Mouse (Mus musculus): ENCODE measurements around the gene Kcnip3.
A peak's percentile ranks its signal among the peaks of the same experiment; 100 is the strongest.

Gene Kcnip3

DNA sequence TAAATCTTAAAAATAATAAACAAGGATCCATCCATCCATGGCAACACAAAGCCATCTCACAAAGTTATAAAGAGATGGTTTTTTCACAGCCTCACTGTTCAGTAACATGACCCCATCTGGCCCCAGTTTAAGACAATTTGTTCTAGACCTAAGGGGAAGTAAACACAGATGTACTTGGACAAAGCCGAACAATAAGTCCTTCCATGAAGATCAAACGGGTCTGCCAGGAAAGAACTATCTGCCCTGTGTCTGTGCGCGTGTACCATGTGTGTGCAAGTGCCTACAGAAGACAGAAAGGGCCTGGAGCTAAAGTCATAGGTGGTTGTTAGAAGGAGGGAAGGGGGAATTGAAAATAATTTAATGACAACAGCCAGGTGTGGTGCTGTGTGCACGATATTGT is 51.7 kb downstream of the Kcnip3 start:
- DNase-seq (ENCODE audit: low spot score) = no peak

DNA sequence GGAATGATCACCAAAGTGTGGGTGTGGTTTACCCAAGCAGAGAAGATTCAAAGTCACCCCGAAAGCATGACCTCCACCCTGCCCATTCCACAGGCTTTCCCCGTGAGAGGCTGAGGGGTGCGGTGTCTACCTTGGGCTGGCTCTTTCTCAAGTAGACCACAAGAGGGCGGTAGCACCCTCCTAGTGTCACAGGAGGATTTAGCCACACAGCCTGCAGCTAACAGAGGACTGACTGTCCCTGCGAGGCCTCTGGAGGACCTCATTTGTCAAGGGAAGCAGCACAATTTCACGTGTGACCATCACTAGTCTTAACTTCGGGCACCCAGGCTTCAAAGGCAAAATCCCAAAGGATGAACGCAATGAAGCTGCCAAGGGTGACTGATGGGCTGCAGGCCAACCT is 59.6 kb downstream of the Kcnip3 start:
- peak; percentile 54 for DNase-seq (ENCODE audit: low spot score)

DNA sequence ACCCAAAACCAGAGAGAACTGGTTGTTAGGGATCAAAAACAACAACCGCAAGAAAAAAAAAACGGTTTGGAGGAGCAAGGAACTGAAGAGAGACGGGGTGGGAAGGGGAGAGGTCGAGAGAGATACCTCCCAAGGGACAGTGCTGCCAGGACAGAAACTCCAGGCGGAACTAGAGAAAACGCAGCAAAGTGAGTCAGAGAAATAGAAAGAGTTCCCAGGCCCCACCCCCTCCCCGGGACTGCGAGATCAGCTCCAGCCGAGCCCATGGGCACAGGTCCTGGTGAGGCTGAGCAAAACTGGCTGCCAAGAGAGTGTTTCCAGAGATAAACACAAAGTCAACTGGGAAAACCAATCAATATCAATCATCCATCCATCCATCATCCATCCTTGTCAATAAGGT is 60.5 kb downstream of the Kcnip3 start:
- DNase-seq (ENCODE audit: low spot score) = no peak

DNA sequence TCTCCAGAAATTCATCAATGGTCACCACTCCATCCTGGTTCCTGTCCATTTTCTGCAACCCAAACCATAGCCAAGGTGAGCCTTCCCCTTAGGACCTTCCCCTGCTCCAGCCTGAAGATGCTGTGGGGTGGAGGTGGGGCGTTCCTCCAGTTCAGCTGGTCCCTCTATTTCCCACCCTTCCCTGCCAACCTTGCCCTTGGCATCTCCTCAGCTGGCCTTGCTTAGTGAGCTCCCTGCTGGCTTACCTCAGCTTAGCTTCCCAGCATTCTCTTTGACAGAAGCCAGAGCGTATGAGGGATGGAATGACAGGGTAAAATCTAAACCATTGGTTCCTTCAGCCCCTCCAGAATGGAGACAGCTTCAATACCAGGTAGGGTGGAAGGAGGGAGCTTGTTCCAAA is 62.6 kb downstream of the Kcnip3 start:
- DNase-seq (ENCODE audit: low spot score) = no peak

DNA sequence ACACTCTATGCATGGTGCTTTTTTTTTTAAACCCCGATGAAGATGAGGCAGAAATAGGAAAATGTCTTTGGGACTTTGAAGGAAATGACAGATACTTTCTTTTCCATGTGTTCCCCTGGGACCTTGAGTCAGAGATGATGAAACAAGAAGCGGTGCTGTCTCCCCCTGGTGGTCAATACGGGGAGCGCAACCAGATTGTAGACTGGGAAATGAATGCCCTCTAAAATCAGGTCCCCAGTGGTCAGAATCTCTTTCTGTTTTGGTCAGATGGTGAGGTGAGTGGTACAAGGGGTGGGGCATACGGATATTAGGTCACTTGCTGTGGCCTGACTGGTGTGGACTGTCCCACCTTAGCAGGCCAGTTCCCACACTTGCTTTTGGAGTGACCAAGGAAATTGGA is 68.1 kb downstream of the Kcnip3 start:
- peak; percentile 80 for DNase-seq (ENCODE audit: low spot score)

DNA sequence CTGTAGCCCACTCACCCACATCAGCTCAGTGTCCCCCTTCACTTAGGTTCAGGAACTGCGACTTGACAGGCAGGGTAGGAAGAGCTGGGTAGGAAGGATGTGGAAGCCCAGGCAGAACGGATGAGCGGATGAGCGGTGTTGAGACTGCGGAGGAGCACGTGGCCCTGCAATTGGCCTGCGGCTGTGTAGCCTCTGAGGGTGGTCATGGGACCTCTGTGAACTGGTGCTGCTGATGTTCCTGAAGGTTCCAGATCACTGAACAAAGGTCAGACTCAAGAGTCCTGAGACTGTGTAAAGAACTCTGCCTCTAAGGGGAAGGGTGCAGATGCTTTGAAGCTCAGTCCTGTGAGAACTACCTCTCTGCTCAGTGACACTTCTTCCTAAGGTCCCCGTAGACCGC is 68.8 kb downstream of the Kcnip3 start:
- no peak for DNase-seq (ENCODE audit: low spot score)

DNA sequence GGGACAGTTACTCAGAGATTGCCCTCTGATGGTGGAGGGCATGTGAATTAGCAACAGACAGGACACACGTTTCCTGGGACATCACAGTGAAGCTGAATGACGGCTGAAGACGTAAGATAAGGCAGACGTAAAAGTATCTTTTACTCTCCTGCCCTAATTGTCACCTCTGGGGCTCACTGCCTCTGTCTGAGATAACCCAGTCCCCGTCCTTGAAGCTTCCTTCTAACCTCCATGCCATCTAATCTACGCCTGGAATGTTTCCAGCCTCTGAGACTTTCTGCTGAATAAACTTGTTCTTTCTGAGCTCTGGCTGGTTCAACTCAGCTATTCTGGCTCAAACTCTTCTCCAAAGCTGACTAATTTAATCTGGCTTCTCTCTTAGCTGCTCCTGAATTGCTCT is 70.1 kb downstream of the Kcnip3 start:
- DNase-seq (ENCODE audit: low spot score) = no peak

DNA sequence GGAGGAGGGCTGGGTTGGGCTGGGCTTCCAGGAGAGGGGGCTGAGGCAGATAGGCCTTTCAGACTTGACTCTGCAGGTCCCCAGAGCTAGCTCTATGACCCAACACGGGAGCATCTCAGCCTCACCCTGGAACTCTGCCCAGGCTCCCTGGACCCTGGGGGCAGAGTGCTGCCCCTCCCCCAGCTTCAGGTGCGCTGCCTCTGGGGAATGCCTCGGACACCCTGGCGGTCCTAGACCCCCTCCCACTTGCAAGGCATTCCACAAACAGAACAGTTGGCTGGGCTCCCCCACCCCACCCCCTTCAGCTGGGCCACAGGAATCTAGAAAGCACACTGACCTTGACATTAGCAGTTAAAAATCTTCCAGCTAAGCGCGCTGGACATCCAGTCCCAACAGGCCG is 72.2 kb downstream of the Kcnip3 start:
- DNase-seq (ENCODE audit: low spot score) = no peak

DNA sequence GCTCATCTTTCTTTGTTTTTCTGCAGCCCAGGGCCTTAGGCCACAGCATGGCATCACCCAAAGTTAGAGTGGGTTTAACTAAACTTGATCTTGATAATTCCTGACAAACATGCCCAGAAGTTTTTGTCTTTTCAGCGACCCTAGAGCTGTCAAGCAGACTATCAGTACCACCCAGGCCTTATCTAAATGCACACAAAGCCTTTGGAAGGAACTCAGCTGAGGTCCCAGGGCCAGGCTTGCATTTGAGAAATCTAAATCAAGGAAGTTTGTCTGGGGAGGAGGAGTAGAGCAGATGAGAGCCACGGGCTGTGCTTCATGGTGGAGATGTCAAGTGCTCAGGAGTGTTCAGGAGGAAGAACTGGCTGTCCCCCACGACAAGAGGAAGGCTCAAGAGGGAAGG is 75.0 kb downstream of the Kcnip3 start:
- DNase-seq (ENCODE audit: low spot score) = no peak

DNA sequence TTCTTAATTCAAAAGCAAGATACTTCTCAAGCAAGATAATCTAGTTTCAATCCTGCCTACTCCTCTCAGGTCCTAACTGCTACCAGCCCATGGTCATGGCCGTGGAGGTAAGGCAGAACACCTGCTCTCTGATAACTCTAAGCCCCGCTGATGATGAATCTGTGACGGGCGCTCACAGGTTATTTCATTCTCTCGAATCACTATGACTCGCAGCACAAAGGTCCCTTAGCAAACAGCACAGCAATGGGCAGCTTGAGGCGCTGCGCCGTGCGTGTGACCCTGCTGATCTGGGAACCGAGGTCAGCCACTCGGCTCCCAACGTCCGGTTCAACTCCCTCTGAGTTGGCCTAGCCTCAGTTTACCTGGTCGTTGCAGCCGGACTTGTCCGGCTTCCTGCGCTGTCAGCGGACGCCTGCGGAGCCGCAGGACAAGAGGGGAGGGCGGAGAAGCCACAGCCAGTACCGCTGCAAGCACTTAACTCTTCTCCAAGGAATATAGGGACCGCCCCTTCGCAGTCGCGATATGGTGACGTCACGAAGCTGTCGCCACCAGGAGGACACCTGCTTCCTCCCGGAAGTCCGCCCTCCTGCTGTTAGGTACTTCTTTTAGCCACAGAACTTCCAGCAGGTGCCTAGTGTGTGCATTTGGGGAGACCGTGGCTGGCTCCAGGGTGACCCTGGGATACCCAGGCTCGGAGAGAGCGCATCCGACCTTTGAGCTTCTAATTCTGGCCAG is 77.7 kb downstream of the Kcnip3 start, which contains the start of gene Fahd2a:
Gene Fahd2a (minus strand): TSS at position 511 of the 735 bp plus-strand sequence.
- no peak for DNase-seq (ENCODE audit: low spot score)

DNA sequence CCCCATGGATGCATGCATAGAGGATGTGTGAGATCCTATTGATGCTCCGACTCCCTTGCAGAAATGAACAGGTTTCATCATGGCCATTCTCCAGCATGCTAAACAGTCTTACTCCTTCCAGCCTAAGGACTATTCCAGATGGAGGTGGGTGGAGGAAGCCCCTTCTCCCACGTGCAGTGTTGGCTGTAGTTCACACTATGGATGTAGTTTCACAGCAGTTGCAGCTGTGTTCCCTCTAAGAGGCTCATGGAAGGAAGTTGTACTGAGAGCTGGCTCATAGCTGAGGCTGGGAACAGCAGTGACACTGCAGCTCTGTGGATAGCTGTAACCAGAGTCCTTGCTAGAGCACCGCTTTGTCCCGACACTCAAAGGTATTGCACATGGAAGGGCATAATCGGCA is 84.2 kb downstream of the Kcnip3 start:
- no peak for DNase-seq (ENCODE audit: low spot score)

DNA sequence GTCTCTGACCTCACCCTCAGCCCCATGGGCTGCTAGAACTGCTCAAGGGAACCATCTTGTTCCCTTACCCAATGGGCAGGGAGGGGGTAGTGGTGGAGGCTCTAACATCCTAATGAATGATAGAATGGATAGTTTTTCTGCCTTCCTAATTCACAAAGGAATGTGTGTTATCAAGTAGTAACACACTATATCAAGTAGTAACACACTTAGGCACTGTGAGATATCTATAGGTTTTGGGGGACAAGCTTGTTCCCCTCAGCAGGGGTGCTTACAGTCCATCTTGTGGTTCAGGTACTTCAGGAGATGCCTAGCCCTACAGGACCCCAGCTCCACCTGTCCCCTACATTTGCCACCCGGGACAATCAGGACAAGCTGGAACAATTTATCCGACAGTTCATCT is 86.3 kb downstream of the Kcnip3 start:
- DNase-seq (ENCODE audit: low spot score) = no peak

DNA sequence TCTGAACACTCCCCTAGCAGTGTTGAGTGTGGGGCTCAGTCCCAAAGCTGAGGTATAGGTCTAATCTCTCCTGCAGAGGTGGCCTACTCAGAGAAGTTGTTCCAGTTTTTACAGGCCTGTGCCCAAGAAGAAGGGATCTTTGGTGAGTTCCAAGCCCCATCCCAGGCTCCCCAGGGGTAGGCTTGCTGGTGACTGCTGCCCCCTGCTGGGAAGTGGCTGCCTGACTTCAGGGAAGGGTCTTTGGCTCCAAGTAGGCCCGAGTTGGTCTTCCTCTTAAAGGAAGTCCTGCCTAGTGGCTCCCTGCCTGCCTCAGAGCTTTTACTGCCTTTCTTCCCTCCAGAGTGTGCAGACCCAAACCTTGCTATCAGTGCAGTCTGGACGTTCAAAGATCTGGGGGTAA is 86.8 kb downstream of the Kcnip3 start:
- peak; percentile 7 for DNase-seq (ENCODE audit: low spot score)

DNA sequence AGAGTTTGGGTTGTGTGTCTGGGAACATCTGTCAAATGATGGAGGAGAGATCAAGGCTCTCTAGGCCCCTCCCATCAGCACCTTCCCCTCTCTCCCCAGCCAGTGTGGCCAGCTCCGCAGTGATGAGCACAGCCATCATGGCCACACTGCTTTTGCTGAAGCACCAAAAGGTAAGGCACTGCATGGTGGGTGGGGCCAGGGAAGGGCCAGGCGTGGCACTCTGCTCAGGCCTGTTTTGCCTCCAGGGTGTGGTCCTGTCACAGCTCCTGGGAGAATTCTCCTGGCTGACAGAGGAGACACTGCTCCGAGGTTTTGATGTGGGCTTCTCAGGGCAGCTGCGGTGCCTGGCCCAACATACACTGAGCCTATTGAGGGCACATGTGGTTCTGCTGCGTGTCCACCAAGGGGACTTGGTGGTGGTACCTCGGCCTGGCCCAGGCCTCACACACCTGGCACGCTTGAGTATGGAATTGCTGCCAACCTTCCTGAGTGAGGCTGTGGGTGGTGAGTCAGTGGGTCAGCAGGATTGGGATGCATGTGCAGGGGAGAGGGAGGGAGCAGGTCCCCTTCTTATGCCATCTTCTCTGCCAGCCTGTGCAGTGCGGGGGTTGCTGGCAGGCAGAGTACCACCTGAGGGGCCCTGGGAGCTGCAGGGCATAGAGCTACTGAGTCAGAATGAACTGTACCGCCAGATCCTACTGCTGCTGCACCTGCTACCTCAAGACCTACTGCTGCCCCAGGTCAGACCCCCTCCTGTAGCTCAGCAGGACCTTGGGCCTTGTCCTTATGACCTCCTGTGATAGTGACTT is 88.2 kb downstream of the Kcnip3 start:
- DNase-seq (ENCODE audit: low spot score) = no peak

DNA sequence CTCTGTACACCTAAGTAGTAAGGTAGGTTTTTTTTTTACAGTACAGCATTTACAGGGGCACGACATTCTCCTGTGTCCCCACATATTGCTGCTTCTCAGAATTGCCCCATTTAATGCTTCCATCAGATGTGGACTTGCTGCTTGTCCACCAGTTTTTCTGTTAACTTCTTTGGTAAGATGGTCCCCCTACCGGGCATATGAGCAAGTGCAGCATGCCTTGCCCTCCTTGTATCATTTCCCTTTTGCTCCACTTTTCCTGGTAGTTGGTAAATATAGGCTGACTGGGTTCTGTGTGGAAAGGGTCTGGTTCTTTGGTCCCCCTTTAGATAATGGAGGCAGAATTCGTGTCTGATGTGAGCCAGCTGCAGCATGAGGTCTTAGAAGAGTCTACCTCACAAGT is 91.7 kb downstream of the Kcnip3 start:
- DNase-seq (ENCODE audit: low spot score) = peak; percentile 64

DNA sequence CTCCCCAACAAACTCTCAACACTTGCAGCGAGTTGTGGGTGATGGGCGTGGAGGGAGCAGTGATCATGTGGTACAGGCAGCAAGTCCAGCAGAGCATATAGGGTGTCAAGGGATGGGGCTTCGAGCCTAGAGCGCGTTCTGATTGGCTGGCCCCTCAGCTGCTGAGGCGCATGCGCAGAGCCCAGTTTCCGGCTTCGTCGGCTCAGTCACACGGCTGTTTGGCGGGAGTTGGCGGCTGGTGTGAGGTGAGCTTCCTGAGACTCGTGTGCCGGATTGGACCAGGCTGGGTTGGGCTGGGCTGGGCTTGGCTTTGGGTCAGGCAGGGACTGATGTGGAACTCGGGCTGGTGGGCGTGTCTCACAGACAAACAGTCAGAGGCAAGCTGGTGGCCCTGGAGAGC is 96.9 kb downstream of the Kcnip3 start, which contains the start of gene Gpat2:
Gene Gpat2 (plus strand): TSS at position 223 of the 400 bp plus-strand sequence.
- DNase-seq (ENCODE audit: low spot score) = no peak

DNA sequence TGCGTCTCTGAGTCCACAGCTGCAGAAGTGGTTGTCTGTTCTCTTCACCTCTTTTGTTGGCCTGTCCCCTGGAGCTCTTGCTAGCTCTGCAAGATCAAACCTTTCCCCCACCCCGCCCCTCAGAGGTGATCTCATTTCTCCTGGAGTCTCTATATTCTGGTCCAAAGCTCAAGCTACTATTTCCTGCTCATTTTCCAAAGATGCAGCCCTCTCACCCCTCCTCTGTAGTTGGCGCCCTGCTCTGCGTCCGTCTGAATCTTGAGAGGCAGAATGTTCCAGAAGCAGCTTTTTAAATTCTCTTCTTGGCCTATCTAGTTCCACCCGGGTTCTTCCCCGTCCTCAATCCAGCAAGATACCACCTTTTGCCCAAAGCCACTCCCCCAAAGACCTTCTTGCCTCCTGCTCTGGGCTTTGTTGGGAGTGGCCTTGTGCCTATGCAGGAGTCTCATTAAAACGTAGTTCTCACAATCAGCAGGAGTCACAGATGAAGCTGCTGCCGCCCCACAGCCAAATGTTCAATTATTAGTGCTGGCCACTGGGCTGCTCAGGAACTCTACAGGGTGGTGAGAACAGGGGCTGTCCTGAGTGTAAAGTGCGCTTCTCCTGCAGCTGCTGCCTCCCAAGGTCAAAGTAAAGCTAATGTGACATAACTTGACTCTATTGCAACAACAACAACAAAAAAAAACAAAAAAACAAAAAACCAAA is 103.5 kb downstream of the Kcnip3 start:
- DNase-seq (ENCODE audit: low spot score) = no peak

DNA sequence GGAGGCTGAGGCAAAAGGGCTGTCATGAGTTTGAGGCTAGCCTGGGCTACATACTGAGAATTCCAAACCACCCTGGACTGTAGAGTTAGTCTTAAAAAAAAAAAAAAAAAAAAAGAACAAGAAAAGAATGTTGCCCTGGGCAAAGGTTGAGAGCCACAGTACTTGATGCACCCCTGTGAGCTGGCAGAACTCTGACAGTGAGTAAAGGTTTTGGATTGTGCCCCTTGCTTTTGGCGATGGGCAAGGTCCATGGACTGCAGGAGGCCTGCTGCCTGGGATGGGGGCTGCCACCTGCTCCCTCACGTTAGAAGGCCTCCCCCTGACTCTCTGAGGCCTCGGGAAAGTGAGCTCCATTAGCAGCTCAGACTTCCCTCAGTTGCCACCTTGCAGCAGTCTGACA is 105.2 kb downstream of the Kcnip3 start:
- no peak for DNase-seq (ENCODE audit: low spot score)

DNA sequence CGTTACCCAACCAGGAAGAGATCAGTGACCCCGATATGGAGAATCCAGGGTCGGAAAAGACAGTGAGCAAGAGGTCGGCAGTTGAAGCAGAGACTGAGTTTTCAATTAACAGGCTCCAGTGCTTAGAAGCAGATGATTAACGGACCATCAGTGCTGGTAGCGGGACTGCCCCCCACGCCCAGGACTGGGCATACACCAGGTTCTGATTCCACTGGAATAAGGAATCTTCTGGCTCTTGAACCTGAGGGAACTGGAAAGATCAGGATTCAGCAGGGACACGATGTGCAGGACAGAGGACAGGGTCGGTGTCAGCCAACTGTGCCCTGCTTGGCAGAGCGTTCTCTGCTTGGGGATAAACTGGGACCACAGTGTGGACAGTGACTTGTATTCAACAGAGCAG is 106.1 kb downstream of the Kcnip3 start:
- DNase-seq (ENCODE audit: low spot score) = no peak

DNA sequence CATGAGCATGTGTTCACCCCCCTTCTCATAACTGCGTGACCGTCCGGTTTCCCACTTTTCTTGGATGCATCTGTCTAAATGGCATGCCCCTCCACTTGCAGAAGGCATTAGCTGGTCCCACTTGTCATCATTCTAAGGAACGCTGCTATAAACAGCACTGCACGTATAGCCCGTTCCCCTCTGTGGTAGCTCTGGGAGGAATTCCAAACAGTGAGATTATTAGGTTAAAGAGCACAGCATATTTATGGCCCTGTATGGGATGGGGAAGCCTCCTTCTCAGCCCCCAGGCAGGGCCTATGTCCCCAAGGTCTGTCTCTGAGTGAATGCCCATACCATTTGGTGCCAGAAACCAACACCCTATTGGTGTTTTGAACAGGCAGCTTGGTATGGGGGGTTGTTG is 110.8 kb downstream of the Kcnip3 start:
- no peak for DNase-seq (ENCODE audit: low spot score)
